Mouse (Mus musculus) kidney, postnatal 14 days (tissue): Measurements from ENCODE around the gene Wdr38.
"Not testable (repeated sequence)": the region's sequence is repeated elsewhere in the genome, so short reads cannot be mapped to it uniquely, and the experiment has no call there.

Experiments
- DNase-seq: peaks from one replicate; pipeline ENCODE4 v3.0.0; 2022; ENCODE audit warnings: mixed read lengths

Wdr38 gene

DNA sequence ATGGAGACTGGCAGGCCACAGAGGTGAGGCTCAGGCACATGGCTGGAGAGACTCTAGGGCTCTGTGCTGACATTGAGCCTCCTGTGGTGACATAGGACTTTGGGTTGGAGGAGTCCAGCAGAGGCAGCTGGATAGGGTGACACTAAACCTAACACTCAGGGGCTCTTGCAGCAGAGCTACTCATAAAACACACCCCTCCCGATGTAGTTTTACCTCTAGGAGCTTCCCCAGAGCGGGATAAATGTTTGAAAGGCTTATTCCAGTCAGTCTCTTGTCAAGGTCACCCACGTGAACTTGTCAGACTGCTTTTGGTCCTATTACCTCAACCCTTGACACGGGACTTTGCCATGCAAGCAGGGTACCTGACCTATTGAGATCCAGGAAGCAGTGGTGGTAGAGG is 2.1 kb downstream of the Wdr38 start:
- DNase-seq, result no peak

GRCm38 (mm10) chr2:38999910-39000586 is 2.8 kb downstream of the Wdr38 start:
- DNase-seq, result no peak

DNA sequence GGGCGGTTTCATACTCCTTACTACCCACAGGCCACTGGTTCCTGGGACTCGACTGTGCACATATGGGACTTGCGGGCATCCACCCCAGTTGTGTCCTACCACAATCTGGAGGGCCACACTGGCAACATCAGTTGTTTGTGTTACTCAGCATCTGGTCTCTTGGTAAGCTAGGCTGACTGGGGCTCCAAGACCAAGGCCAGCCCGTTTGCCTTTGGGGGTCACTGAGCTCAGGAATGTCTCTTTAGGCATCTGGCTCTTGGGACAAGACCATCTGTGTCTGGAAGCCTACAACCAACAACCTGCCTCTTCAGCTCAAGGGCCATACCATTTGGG is 3.3 kb downstream of the Wdr38 start:
- DNase-seq, result no peak

DNA sequence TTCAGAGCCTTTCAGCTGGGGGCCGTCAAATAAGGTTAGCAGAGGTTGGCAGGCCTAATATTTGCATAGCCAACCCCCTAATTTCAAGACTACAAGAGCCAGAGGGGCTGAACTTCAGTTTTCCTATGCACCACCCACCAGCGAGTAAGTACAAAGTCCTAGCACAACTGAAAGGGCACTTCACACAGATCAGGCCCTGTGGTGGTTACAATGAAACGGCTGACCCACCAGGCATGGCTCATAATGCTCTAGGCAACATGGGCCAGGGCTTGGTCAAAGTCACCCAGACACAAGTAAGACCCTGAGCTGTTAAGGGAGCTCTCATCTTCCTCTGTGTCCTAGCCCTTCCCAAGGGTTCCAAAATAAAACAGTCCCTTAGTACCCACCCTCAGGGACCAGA is 4.6 kb downstream of the Wdr38 start:
- DNase-seq, result peak; percentile 32

DNA sequence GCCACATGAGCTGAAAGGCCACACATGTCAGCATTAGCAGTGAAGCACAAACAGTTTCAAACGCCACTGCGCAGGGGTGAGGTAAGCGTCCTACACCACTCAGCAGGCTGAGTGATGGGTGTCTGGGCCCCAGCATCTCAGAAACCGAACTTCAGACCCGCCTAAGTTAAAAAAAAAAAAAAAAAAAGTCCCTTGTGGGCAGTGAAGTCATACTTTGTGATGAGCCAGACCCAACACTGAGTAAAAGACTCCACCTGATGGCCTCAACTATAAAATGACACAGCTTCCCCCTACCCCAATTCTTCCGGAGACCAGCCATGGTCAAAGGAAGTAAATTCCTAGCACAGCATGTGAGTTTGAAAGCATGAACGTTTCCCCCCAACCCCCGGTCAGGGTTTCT is 5.8 kb downstream of the Wdr38 start:
- DNase-seq, result no peak

DNA sequence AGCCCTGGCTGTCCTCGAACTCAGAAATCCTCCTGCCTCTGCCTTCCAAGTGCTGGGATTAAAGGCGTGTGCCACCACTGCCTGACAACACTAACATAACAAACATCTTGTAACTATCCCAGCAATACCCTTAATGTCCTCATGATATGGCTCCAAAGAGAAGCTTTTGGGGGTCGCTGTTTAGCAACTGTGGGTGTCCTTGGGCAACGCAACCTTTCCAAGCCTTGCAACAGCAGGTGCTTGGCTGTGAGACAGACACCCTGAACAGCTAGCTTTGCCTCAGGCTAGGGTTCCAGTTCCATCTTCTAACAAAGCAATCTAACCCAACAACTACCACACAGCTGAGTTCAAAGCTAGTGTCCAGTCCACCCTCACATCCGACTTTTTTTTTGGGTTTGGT is 6.2 kb downstream of the Wdr38 start:
- no peak for DNase-seq

DNA sequence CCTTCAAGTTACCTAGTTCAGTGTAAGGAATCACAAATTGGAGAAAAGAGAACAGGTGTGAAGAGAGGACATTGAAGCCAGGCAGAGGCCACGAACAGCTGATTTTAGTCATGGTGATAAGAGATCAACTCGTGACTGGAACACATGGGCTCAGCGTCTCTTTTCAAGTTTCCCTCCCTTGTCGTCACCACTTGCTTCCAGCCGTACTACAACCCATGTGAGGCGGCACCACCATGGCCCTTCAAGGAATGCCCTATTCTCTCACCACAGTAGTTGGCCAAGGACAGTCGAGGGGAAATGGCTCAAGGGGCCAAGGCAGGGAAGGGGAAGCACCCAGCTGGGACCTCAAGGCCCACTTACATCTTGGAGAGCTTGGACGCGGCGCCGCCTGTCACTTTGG is 7.1 kb downstream of the Wdr38 start:
- DNase-seq, result peak; percentile 26

- DNase-seq, result peak; percentile 95
Observed at GRCm38 (mm10) chr2:39004880-39005435, 7.7 kb downstream of the Wdr38 start, which contains the start of gene Arpc5l. Gene Arpc5l (plus strand): TSS chr2:39005348.

GRCm38 (mm10) chr2:39005574-39006079 is 8.4 kb downstream of the Wdr38 start, which contains the start of gene Rpl35:
Gene Rpl35 (minus strand): TSS chr2:39005624.
- DNase-seq, result peak; percentile 56

DNA sequence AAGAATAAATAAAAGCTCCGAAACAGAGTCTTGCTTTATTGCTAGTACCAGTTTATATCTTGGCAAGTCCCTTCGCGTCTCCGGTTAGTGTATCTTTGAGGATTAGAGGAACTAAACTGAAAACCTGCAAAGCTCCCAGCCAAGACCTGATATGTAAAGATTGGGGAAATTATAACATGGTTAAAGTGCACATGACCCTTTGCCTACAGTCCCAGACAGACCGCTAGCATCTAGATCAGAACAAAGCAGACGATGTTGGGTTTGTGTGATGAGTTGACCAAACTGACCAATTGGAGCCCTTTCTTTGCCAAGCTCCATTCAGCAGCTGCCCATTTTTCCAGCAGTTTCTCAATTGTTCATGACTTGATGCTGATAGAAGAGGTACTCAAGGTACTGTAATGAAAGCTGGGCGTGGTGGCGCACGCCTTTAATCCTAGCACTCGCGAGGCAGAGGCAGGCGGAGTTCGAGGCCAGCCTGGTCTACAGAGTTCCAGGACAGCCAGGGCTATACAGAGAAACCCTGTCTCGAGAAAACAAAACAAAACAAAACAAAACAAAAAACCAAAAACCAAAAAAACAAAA is 9.0 kb downstream of the Wdr38 start:
- DNase-seq, result no peak

GRCm38 (mm10) chr2:39007865-39008264 is 10.6 kb downstream of the Wdr38 start:
- DNase-seq, result peak; percentile 95

- no peak for DNase-seq
Observed at GRCm38 (mm10) chr2:39008350-39008851, 11.1 kb downstream of the Wdr38 start.

DNA sequence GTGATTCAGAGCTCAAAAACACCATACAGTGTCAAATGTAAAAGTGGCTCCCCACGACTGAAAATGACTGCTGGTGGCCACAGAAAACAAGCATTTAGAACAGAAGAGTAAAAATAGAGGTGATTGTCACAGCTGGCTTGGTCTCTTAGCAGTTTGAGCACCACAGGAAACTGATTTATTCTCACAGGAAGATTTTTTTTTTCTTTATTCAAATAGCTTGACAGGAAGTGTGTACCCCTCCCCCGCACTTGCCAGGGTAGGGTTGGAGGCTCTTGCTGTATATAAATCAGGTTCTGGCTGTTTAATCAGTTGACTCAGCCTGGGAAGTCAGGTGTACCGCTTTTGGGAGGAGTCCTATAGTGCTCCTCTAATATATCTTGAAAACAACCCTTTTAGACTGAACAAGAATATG is 11.7 kb downstream of the Wdr38 start:
- peak; percentile 56 for DNase-seq

DNA sequence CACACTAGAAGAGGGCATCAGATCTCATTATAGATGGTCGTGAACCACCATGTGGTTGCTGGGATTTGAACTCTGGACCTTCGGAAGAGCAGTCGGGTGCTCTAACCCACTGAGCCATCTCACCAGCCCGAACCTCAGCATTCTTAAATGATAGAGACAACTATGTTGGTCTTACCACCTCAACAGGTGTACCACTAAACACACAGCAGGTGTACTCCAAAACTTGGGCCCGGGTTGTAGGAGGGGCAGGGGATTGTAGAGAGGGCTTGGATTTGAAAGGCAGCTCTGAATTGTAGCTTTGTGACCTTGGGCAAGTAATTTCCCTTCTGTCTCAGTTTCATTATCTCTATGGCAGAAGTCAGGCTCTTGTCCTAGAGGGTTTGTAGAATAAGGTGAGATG is 12.9 kb downstream of the Wdr38 start:
- not testable (repeated sequence) for DNase-seq

DNA sequence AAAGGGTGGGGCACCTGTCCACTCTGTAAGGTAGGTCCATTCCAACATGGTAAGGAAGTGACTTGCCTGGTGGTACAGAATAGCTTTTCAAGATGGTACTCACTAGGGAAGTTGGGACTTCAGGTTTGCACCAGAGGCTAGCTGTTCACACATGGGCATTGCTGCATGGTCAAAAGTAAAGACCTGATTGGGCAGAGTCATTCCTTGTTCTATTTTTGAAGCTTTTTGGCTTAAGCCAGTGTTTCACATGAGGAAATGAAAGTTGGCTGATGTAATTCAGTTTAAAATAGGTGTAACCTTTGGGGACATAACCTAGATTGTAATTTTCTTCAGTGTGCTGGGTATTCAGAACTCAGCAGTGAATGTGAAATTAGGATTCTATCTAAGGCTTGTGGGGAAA is 14.0 kb downstream of the Wdr38 start:
- no peak for DNase-seq

GRCm38 (mm10) chr2:39011971-39012370 is 14.7 kb downstream of the Wdr38 start:
- no peak for DNase-seq

DNA sequence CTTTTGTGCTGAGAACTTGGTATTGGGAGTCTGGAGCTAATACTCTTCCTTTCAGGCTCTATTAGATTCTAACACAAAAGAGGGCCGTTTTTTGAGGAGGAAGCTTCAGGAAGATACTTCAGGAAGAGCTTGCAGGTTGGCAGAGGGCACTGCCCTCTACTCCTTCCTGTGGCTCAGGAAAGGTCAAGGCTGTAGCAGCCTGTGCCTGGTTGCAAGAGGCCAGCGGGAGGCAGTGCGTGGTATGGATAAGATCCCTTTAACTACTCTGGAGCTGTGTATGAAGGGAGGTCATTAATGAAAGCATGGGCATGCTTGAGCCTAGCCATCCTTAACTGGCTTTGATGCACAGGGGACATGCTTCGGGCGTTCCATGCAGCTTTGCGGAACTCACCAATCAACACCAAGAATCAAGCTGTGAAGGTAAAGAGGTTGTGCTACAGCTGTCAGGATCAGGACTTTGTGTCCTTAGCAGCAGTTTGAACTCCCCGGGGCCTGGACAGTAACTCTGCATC is 15.5 kb downstream of the Wdr38 start:
- no peak for DNase-seq

- DNase-seq, result no peak
Observed at GRCm38 (mm10) chr2:39016581-39016980, 19.3 kb downstream of the Wdr38 start.

DNA sequence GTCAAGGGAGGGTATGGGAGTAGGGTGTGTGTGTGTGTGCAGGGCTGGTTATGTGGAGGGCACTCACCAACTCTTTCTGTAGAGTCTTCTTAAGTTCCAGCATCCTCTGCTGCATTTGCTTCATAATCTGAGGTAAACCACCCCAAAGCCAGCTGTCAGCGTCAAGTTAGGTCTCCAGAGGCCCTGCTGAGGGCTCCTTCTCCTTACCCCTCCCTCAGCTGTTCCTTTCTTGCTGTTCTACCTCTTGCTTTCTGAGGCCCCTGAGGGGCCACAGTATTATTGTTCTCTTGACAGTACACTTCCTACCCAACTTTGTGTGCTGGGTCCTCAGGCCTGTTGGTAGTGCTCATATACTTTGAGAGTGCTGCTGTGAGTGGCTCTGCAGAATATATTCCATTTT is 22.7 kb downstream of the Wdr38 start:
- no peak for DNase-seq

GRCm38 (mm10) chr2:39031611-39032010 is 34.3 kb downstream of the Wdr38 start:
- no peak for DNase-seq

DNA sequence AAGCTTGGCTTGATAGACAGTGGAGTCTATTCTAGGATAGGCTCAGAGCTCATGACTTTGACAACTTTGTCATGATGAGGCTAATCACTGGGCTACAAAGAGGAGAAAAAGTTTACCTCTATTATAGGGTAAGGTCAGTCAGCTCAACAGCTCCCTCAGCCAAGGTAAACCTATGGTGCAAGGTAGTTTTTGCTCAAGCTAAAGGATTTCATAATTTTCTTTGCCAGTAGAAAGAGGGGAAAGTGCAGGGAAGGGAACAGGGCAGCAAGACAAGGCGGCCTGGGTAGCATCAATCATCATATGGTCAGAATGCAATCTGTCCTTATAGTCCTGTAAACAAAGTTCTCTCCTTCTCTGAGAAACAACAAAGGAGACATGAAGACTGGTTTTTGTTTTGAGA is 42.9 kb downstream of the Wdr38 start:
- no peak for DNase-seq

DNA sequence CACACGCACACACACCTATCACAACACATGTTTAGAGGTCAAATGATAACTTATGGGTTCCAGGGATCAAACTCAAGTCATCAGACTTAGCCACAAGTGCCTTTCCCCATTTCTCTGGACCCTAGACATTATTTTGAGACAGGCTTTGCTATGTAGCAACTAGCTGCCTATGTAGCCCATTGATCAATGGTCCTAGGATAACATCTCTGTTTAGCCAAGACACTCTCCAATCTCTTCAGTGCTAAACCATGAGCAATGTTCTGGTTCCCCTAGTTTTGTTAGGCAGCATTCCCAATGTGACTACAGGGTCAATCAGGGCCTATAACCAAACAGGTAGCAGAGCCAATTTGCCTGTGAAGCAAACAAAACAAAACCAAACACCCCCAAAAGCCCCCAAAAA is 51.2 kb downstream of the Wdr38 start:
- no peak for DNase-seq
